Mouse (Mus musculus) forebrain, embryonic 12.5 days (tissue): ENCODE measurements at regions not wholly inside any gene's neighbourhood (a gene's known extent, or its start where the extent isn't known, plus 50 kb on each side); places are given as distances from the start of the nearest gene placed in this dataset.

ENCODE experiments used
- ATAC-seq: fragments of 200-750 bp; cut with Nextera tagmentation; 2 replicates; pipeline ENCODE4 v1.8.0; 2017; ENCODE audit warnings: moderate TSS enrichment; ENCODE audit not compliant: low FRiP score
- H3K27ac ChIP-seq: fragments of 300-500 bp; sonication (generic); 2 replicates; pipeline ENCODE4 v1.5.1; 2016; ENCODE audit warnings: mild to moderate bottlenecking
- H3K27me3 ChIP-seq: fragments of 300-500 bp; sonication (generic); 2 replicates; pipeline ENCODE4 v1.6.1; 2016; ENCODE audit warnings: mild to moderate bottlenecking
- H3K36me3 ChIP-seq: fragments of 300-500 bp; sonication (generic); replicated peaks from 2 replicates; pipeline ENCODE4 v1.6.1; 2016; ENCODE audit warnings: mild to moderate bottlenecking
- H3K4me1 ChIP-seq: fragments of 300-500 bp; sonication (generic); 2 replicates; pipeline ENCODE4 v1.6.1; 2016
- H3K4me2 ChIP-seq: fragments of 300-500 bp; sonication (generic); 2 replicates; pipeline ENCODE4 v1.6.1; 2016; ENCODE audit warnings: mild to moderate bottlenecking, moderate library complexity
- H3K4me3 ChIP-seq: fragments of 300-500 bp; sonication (generic); replicated peaks from 2 replicates; pipeline ENCODE4 v1.5.1; 2016; ENCODE audit warnings: mild to moderate bottlenecking
- H3K9ac ChIP-seq: fragments of 300-500 bp; sonication (generic); 2 replicates; pipeline ENCODE4 v1.6.1; 2016; ENCODE audit warnings: mild to moderate bottlenecking
- H3K9me3 ChIP-seq: fragments of 300-500 bp; sonication (generic); 2 replicates; pipeline ENCODE4 v1.6.1; 2016
- WGBS: fragments of 180-500 bp; shearing (Covaris S2); methylation state at CpG from one replicate; pipeline ENCODE4 v1.1.7; 2016; 5-methylcytosine and 5-hydroxymethylcytosine counted together

DNA sequence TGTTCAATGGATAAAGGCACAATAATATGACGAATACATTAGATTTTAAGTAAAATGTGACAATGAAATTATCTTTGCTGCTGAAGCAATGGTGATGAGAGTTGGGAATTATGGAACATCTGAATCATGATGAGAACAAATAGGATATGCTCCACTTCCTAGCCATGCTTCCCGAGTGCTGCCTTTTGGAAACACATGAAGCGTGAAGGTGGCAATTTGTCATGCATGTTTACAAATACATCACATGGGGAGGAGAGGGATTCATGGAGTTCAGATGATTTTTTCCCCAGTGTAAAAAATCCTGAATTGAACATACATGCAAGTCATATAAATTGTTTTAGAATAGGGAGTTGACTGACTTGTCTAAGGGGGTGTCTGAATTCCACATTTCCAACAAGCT is 54.6 kb upstream of the Htr1f start:
- no peak overlapping the region for H3K4me2 ChIP-seq
- no peak overlapping the region for H3K9ac ChIP-seq
- no peak overlapping the region for H3K27ac ChIP-seq
- H3K9me3 ChIP-seq: no peaks in the 10 kb centered on the region
- no peak overlapping the region for H3K4me3 ChIP-seq
- 68% methylated on average over 3 of the region's 3 CpGs for WGBS
- no peaks in the 10 kb centered on the region for H3K4me1 ChIP-seq
- no peak for ATAC-seq
- H3K36me3 ChIP-seq: no peaks in the 10 kb centered on the region
- no peaks in the 10 kb centered on the region for H3K27me3 ChIP-seq

DNA sequence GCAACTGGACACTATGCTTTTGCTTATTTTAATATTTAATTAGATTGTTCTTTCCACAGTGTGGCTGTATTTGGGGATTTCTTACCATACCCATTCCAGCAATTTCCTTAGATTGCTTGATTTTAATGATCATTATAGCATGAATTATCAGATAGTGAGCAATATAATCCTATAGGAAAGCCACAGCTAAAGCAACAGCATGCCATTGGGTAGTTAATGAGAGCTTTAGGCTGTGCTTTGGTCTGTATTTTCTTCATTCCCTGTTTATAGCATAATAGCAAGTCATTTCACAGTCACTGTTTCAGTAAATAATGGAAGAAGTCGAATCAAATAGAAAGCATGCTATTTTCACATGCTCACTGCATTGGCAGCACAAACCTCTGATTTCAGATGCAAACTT is 49.9 kb upstream of the Htr1f start:
- no peaks in the 10 kb centered on the region for H3K36me3 ChIP-seq
- H3K27me3 ChIP-seq: no peaks in the 10 kb centered on the region
- ATAC-seq: no peak
- H3K4me2 ChIP-seq: no peak overlapping the region
- no peak overlapping the region for H3K9ac ChIP-seq
- H3K9me3 ChIP-seq: no peaks in the 10 kb centered on the region
- H3K4me3 ChIP-seq: no peak overlapping the region
- H3K27ac ChIP-seq: no peak overlapping the region
- H3K4me1 ChIP-seq: no peaks in the 10 kb centered on the region
- 84% methylated on average over 1 of the region's 1 CpGs for WGBS
